Mouse (Mus musculus) monocyte, adult 5-6 weeks (primary cell): ENCODE data around the gene Ccdc73. TPM values are rescaled to one million over a fixed set of nuclear protein-coding genes. Genes with fewer than 3 reads are reported as not detected.
"Not testable (repeated sequence)": the region's sequence is repeated elsewhere in the genome, so short reads cannot be mapped to it uniquely, and the experiment has no call there.

Experiments used
- ATAC-seq: fragments of 153-309, 156-312 bp; replicated peaks from 2 replicates; pipeline ENCODE4 v1.8.0; 2017; ENCODE audit warnings: mild to moderate bottlenecking; ENCODE audit not compliant: low TSS enrichment, insufficient number of reproducible peaks, severe bottlenecking, poor library complexity, low FRiP score
- total RNA-seq: library from RNA; stranded (forward); fragments of 200-1000, 200-491, 200-594 nt; gene quantifications from 3 replicates; pipeline ENCODE4 v1.2.3, GENCODE M21; 2017

Ccdc73 gene
- total RNA-seq = 6.2 to 29.1 TPM in 2 of 3 replicates, not detected in the other

DNA sequence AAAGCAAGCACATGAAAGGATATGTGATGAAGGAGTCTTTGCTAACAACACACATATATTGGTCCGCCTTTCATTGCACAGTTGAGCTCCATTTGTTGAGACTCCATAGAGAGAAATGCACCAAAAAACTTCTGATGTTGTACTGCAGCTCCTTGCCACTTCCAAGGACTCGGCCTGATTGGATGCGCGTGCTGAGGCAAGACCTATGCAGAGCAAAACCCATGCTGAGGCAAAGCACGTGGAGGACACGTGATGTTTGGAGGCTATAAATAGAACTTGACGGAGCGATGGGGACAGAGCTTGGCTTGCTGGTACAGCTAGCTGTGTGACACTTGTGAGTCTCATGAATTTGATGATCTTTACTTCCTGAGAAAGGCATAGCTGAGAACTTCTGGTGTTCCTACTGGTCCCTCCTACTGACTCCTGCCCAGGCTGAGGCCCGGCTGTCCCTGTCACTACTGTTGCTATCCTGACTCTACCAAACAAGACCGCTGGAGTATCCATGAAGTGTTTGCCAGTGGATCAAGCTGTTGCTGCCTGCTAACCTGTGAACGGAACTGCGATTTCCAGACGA, at the start of gene Ccdc73:
Gene Ccdc73 (plus strand): TSS at position 524 of the 574 bp plus-strand sequence.
- no peak for ATAC-seq

- ATAC-seq = not testable (repeated sequence)
These were observed 48.8 kb upstream of the Ccdc73 start for GRCm38 (mm10) chr2:104818763-104819162.

- no peak for ATAC-seq
These were observed 41.4 kb upstream of the Ccdc73 start for GRCm38 (mm10) chr2:104826191-104826590.

DNA sequence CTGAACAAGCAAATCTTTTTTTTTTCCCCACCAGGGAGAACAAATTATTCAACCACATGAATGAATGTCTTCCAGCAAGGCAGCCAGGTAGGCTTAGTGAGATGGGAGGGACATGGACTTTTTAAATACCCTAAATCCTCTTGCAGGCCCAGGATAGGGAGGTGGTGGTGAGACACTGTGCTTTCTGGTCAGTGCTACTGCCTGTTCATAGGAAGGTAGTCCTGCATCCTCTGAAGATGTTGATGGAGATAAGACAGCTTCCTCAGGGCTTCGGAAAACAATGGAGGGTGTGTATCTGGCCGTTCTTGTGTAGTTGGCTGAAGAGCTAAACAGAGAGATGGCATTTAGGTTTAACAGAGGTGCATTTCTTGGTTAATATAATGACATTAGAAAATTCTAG, 35.1 kb upstream of the Ccdc73 start:
- no peak for ATAC-seq

DNA sequence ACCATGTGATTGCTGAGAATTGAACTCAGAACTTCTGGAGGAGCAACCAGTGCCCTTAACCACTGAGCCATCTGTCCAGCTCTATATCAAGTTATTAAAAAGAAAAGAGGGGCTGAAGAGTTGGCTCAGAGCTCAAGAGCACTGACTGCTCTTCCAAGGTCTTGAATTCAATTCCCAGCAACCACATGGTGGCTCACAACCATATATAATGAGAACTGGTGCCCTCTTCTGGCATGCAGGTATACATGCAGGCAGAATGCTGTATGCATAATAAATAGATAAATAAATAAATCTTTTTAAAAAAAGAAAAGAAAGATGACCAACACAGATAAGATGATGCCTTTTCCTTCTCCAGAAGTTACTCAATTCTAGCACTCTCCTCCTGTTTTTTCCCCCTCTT, 26.6 kb upstream of the Ccdc73 start:
- no peak for ATAC-seq

DNA sequence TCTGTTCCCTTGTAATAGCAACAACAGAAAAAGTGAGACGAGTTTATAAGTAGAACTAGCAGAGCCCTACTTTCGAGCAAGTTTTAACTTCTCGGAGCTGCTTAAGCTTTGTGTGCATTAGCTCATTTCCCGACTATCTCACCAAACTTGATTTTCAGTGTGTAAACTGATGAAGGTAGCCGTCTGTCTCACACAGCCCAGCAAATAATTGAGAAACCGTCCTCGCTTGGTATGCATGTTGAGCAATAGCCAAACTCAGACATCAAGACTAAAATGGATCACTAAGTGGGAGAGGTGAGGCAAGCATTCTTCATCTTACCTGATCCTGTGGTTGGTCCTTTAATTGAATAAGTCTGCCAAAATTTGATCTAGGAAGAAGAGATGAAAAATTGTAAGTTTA, 25.9 kb upstream of the Ccdc73 start:
- no peak for ATAC-seq

- no peak for ATAC-seq
These were observed 25.0 kb upstream of the Ccdc73 start for GRCm38 (mm10) chr2:104842559-104842958.

DNA sequence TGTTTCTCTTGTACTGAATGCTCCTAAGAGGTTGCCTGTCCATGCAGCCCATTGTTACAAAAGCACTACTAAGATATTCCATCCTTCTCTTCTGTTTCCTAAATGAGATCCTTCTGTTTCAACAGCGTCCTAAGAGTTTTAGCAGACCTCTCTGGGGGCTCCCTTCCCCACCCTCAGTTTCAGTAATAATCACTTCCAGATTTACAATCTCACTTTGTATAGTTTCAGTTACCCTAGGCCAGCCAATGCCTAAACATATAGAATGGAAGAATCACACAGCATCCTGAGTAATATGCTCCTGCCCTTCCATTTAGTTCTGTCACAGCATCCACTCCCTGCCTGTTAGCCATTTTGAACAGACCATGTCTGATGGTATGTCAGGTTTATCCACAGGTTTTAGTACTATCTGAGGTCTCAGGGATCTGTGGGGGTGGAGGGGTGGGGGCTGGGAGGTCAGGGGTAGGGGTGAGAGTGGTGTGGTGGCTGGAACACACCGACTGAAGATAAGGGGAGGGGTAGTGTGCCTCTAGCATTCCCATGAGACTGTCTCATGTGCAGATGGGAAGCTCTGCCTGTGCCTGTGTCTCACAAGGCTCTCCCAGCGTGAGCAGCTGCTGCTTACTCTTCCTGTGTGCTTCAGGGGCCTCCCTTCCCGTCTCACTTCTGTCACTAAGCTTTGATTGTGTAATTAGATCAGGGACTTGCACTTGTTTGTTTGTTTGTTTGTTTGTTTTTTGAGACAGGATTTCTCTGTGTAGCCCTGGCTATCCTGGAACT, 20.8 kb upstream of the Ccdc73 start:
- ATAC-seq = no peak

DNA sequence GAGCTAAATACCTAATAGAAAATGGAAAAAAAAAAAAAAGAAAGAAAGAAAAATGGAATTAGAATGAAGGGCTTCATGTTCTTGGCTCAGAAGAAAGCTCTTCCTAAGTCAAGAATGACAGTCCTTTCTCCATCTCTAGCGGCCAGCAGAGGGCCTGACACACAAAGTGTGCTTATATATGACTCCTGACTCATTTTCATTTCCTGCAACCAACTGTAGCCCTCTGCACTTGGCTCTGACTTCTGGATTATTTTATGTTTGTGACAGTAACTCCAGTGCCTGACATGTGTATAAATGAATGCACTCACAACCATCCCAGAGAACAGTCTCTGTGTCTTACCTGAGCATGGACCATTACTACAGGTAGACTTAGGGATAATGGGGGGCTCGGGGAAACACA, 20.0 kb upstream of the Ccdc73 start:
- no peak for ATAC-seq

DNA sequence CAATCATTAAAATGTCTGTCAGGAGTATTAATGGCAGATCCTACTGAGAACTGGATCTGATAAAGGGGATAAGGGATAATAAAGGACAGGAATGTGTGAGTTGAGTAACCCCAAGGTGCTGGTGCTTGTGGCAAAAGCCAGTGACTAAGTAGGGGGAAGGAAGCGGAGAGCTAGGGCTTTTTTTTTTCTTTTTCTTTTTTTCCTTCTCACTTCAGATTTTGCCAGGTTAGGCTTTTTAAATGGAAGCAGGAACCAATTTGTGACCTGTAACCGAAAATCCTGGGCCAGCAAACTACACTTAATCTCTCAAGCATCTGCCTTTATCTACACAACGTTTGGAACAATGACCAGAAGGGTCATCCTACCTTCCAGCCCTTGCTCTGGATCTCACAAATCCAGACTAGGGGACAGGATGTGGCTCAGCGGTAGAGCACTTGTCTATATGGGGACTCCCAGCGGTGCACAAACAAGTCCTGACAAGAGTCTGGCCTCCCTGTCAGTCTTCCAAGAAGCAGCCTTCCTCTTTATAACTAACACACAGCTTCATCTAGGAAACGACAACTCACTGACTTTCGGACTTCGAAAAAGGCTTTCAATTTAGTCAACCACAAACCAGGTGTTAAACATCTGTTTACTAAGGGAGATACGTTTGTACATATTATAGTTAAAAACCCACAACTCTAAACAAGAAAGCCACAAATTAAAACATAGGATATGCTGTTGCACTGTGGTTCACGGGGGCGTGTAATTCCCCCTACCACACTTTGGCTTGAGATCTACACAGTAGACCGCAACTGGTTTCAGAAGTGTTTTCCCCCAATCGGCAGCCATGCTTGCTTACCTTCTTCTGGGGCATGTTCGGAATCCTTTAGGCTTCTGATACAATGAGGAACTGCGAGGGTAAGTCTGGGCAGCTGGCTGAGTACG, 19.1 kb upstream of the Ccdc73 start:
- peak; percentile 29; the same call in 1 of the 2 replicates for ATAC-seq

GRCm38 (mm10) chr2:104849276-104849990, 18.2 kb upstream of the Ccdc73 start, which contains the start of gene Prrg4:
TSS of gene Prrg4 (minus strand) at chr2:104849876.
- 0 out of 2 replicates have a peak, but pooled peaks have one; percentile 34 for ATAC-seq

- no peak for ATAC-seq
These were observed 17.6 kb upstream of the Ccdc73 start for GRCm38 (mm10) chr2:104849991-104850359.

DNA sequence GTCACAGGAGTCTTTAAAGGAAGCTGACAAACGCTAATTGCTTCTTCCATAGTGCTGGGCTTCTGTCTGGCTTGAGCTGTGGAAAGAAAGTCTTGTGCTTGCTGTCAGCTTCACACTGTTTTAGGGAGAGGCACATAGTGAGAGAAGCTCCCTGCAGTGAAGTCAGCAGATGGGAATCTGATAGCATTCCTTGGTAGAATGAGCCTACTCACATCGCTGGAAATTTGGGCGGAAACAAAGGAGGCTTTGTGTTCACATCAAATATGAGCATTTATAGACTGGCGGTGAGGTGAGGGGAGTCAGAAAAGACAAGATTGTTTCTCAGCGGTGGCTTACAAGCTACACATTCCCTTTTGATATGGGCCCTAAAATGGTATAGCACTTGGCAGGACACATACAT, 15.9 kb upstream of the Ccdc73 start:
- no peak for ATAC-seq

- no peak for ATAC-seq
These were observed 15.1 kb upstream of the Ccdc73 start for GRCm38 (mm10) chr2:104852546-104852945.

GRCm38 (mm10) chr2:104854836-104855235, 12.8 kb upstream of the Ccdc73 start:
- no peak for ATAC-seq

GRCm38 (mm10) chr2:104855732-104856131, 11.9 kb upstream of the Ccdc73 start:
- no peak for ATAC-seq

- no peak for ATAC-seq
These were observed 11.4 kb upstream of the Ccdc73 start for GRCm38 (mm10) chr2:104856218-104856617.

- ATAC-seq = not testable (repeated sequence)
These were observed 9.5 kb upstream of the Ccdc73 start for GRCm38 (mm10) chr2:104858083-104858482.

- no peak for ATAC-seq
These were observed 8.5 kb upstream of the Ccdc73 start for GRCm38 (mm10) chr2:104859060-104859459.
